In the genomic region with DNA sequence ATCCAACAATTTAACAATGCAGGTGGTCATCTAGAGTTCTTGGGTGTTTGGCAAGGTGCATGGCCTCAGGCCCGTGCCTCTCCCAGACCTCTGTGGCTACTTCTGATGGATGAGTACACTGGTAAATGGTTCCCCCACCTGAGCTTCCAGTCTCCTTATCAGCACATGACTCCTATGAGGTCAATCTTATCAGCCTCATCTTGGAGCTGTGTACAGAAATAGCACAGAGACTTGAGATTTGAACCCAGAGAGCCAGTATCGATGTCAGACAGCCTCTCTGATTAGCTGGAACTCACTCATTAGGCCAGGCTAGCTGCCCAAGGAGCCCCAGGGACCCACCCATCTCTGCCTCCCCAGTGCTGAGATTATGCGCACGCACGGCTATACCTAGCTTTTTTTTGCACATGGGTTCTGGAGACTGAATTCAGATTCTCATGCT, we compare ENCODE assay signal across 13 mouse cellular contexts.
"Had no signal": no experiment of that assay in that cellular context is flagged by ENCODE, and none has a peak within 500 bp of the region (broad histone marks: within the 10 kb centered on the region; RNA-seq: fewer than 3 reads in every experiment).

No protein-coding gene starts in this region.

- H3K27ac ChIP-seq: kidney, postnatal 0 days; limb, embryonic 12.5 days; limb, embryonic 15.5 days; liver, embryonic 14.5 days; midbrain, embryonic 12.5 days; neural tube, embryonic 12.5 days; neural tube, embryonic 15.5 days had no signal

- H3K36me3 ChIP-seq: limb, embryonic 12.5 days; limb, embryonic 15.5 days; midbrain, embryonic 12.5 days; neural tube, embryonic 12.5 days; neural tube, embryonic 15.5 days had no signal

- H3K4me1 ChIP-seq: limb, embryonic 15.5 days had no signal

- DNase-seq: kidney, adult 2 months; thymus, adult 18-20 months had no signal

- H3K27me3 ChIP-seq: limb, embryonic 12.5 days; limb, embryonic 15.5 days; midbrain, embryonic 12.5 days; neural tube, embryonic 12.5 days; neural tube, embryonic 15.5 days had no signal

- ATAC-seq: intestine, postnatal 0 days had no signal

- H3K9ac ChIP-seq: limb, embryonic 12.5 days; limb, embryonic 15.5 days; liver, embryonic 14.5 days; liver, postnatal 0 days; lung, embryonic 14.5 days; midbrain, embryonic 12.5 days; neural tube, embryonic 12.5 days; neural tube, embryonic 15.5 days had no signal

- H3K4me3 ChIP-seq: limb, embryonic 12.5 days; limb, embryonic 15.5 days; midbrain, embryonic 12.5 days; neural tube, embryonic 12.5 days; neural tube, embryonic 15.5 days had no signal

- H3K9me3 ChIP-seq: limb, embryonic 12.5 days; limb, embryonic 15.5 days; midbrain, embryonic 12.5 days; neural tube, embryonic 12.5 days; neural tube, embryonic 15.5 days had no signal

- H3K4me2 ChIP-seq: limb, embryonic 12.5 days; limb, embryonic 15.5 days; liver, embryonic 11.5 days; lung, embryonic 14.5 days; midbrain, embryonic 12.5 days; neural tube, embryonic 12.5 days; neural tube, embryonic 15.5 days had no signal
